Mouse (Mus musculus) gastrocnemius, postnatal 4 days (tissue): ENCODE data around the gene Vti1a. TPM values are rescaled to one million over a fixed set of nuclear protein-coding genes. Genes with fewer than 3 reads are reported as not detected.

Source experiments
- DNase-seq, 2 experiments: peaks; one replicate each; pipeline ENCODE4 v3.0.0; 2021 to 2022; ENCODE audit warnings: low spot score in 2 of 2, mixed read lengths in 2 of 2
- total RNA-seq, 2 experiments: library from RNA; stranded (reverse); gene quantifications; 2 replicates each; pipeline ENCODE4 v1.2.3; 2021

The Vti1a gene
- total RNA-seq, 2 experiments from 2014 or later = 18.5 to 21.4 TPM

- no peak for DNase-seq
Observed at GRCm38 (mm10) chr19:55377465-55377864, 61.4 kb downstream of the Vti1a start.

- DNase-seq = no peak
Observed at GRCm38 (mm10) chr19:55378884-55379283, 62.8 kb downstream of the Vti1a start.

DNA sequence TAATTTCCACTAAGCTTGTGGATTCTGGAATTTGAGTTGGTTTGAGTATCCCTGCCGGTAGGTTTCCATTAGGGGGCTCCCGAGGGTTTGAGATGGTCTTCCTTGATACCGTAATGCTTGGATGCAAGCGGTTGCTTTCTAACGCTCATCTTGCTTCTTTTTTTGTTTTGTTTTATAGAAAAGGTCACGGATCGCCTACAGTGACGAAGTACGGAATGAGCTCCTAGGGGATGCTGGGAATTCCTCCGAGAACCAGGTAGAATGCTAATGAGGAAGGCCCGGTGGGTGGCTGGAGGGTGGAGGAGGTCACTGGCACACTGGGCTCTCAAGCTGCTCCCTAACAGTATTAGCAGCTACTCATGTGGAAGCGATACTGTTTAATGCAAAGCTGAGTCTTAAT is 64.7 kb downstream of the Vti1a start:
- DNase-seq = no peak

DNA sequence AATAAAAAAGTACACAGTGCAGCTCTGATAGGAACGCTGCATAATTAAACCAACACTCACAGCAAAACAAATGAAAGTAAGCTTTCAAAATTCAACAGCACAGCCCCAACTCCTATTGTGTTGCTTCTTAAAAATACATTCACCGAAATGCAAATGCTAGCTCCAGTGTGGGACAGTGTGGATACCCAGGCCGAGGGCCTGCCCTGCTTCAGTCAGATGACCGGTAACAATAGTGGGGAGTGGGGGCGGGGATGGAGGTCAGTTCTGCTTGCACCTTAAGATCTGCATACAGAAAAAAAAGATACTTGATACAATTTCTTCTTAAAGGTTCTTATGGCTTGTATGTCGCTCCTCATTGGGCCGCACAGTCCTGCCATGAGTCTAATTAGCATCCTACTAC is 65.2 kb downstream of the Vti1a start:
- no peak for DNase-seq

DNA sequence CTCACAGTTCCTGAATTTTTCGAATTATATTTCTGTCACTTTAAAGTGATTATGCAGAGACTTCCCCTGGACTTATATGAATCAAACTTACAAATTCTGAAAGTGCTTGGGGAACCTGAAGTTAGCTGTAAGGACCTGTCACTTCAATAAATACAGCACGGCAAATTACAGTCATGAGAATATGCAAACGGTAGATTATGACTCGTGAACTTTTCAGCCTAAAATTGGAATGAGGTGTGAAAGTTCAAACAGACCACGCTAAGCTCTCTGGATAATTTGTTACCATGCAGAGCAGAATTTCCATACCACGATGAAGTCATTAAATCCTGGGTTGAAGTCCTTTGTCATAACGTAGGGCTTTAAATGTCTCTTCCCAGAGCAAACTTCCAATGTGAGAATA is 66.7 kb downstream of the Vti1a start:
- no peak for DNase-seq

GRCm38 (mm10) chr19:55384634-55385033 is 68.5 kb downstream of the Vti1a start:
- no peak for DNase-seq

DNA sequence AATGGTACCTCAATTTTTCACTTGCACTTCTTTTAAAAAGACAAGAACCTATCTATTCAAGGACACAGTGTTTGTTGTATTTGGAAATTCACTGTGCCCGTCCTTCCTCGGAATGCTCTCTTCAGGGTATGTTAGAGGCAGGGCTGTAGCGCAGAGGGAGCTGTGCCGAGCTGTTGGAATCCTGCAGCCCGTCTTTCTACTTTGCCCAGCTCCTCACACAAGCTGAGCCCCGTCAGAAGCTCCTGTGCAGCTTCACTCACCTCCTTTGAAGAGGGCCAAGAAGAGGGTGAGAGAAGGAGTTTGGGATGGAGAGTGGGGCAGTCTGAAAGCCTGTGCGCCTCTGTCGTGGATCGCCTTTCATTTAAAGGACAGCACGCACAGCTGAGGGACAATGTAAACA is 72.9 kb downstream of the Vti1a start:
- no peak for DNase-seq

- DNase-seq = no peak
Observed at GRCm38 (mm10) chr19:55390323-55390722, 74.2 kb downstream of the Vti1a start.

DNA sequence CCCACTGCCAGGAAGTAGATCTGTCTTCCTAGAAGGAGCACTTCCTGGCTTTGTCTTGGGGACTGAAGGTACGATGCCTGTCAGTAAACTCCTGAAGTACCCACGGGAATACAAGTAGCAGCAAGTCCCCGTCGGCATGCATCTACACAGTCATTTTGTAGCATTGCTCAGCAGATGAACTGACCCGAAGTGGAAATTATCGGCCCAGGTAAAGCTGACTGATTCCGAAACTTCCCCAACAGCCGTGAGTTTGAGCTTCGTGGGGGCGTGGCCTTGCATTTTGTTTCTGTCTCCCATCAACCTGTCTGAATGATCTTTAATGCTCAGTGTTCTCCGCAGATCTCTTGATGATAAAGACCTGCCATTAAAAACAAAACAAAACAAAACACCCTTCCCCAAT is 85.5 kb downstream of the Vti1a start:
- DNase-seq = no peak

DNA sequence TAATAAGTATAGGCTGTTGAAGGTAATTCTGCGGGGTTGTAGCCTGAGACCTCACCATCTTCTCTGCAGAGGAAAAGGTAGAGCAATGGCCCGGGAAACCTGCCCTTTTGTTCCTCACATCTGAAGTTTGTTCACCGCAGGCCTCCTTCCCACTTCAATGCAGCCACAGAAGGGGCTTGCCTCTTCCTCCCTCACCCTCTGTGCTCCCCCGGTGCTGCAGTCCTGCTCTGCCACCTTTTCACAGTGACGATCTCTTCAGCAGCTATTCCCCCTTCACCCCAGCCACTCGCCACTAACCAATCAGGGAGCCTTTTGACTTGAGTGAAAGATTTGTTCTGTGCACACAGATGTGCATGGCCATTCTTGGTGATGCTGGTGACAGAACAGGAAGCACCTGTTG is 92.4 kb downstream of the Vti1a start:
- no peak for DNase-seq

DNA sequence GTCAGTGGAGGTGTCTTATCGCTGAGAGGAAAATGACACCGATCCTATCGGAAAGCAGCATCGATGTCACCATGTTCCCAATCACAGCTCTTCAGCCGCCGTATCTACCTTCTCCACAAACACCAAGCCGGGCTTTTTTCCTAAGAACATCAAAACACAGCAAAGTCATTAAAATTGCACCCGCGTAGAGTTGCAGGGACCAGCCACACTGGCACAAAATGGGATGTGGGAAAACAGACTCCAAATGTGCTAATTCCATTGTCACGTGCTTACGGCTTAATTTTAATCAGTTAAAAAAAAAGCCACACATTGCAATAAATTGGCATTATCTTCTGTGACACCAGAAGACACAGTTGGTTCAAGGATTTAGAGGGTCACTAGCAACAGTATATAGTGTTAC is 95.3 kb downstream of the Vti1a start:
- no peak for DNase-seq

GRCm38 (mm10) chr19:55411894-55412293 is 95.8 kb downstream of the Vti1a start:
- DNase-seq = no peak

DNA sequence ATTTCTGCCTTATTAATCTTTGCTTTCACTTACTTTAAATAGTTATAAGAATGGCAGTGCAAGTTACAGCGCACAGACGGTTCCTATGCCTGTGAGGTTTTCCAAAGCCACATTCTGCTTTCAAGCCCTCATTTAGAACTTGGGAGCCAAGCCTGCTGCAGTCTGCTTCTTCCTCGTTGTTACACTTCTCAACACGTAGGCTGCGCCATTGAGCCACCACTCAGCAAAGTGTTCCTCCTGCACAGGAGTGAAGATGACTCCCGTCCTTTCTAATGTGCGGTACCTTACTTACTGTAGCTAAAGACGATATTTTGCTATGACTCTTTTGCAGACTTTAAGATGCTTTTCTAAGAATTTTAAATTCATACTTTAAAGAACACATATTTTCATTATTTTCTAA is 98.0 kb downstream of the Vti1a start:
- DNase-seq = peak in 1 of 2 experiments; percentile 52

- DNase-seq = no peak
Observed at GRCm38 (mm10) chr19:55418756-55419155, 102.7 kb downstream of the Vti1a start.

DNA sequence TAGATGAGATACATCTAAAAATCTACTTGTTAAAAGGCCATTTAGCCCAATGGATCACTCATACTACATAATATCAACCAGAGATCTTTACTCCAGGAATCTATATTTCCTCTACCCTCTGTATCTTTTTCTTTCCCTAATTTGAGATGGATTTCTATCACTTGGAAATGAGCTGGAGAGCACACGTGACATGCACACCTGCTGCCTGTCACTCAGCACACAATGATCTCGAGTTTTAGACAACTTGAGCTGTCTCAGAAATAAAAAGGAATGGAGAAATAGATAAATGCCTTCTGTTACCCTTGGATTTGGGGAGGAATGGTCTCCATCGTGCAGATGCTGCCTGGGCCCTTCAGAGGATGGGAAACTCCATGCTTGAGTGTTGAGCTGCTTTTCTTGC is 103.9 kb downstream of the Vti1a start:
- DNase-seq = no peak

DNA sequence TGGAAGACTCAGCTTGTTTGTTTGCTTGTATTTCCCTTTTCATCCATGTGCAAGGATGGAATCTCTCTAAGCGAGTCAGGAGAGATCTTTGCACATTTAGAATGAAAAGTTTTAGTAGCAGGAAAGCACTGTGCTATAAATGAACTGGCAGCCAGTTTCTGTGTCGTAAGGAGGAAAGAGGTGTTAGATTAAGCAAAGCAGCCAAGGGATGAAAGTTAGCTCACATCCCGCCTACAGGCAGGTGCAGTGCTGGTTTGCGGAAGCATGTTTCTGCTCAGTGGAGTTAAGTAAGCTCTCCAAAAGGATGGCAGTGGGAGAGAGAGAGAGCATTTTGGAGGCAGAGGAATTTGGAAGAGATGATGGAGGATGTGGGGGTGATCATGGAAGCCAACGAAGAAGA is 105.7 kb downstream of the Vti1a start:
- DNase-seq = no peak

DNA sequence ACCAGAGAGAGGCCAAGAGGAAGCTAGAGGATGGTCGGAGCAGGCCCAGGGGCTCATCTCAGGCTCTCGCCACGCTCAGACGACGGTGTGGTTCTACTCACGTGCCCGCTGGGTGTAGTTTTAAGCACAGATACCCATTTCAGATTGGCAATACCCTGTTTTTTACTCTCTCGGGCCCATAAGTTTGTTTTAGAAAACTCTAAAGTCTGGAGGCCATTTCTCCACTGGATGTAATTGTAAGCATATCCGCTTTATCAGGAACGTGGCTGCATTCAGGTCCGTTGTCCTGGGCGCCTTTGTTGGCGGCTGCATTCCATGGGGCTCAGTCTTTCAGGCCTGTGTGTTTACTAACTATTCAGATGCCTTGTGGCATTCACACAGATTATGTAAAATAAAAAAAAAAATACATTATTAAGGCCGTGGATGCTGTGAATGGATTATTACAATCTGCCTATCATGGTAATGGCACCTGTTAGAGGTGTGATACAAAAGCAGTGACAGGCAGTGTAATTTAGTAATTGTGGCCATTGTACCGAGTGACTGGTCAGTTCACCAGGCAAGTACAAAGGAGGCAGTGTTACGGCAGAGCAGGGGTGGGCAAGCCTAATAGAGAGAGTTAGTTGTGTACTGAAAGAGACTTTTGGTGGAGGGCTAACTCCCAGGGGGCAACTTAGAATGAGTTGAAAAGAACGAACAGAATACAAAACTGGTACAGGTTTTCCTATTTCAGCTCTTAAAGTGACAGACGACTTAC is 106.4 kb downstream of the Vti1a start:
- DNase-seq = no peak

GRCm38 (mm10) chr19:55423065-55423716 is 107.1 kb downstream of the Vti1a start:
- no peak for DNase-seq

DNA sequence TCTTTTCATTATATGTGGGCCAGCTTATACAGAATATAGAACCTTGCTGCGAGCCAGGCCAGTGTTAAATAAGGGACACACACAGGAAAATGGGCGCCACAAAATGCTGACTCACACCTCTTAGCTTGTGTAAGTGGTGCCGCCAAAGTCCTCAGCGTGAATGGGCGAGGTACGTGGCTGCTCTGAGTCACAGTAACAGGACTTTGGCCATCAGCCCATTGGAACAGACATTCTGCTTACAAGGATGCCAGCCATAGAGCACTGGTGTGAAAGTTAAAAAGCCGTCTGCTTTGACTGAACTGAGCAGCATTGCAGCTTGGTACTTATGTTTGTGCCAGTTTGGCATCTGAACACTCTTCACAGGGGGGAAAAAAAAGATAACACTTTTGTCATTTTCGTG is 107.9 kb downstream of the Vti1a start:
- peak in 1 of 2 experiments; percentile 49 for DNase-seq

DNA sequence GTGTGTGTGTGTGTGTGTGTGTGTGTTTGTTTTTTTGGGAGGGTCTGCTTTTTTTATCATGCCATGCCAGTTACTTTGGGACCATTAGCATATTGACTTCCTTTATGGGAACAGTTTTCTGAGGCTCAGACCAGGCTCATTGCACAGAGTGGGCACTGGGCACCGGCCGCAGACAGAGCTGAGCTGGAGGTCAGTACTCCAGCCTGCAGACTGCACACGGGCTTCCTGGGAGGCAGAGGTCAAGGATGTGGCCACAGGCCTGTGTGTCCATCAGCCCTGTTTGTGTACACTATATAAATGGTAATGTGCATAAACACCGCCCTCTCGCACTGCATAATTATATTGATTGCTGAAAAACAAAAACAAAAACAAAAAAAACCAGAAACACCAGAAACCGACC is 108.4 kb downstream of the Vti1a start:
- DNase-seq = no peak

DNA sequence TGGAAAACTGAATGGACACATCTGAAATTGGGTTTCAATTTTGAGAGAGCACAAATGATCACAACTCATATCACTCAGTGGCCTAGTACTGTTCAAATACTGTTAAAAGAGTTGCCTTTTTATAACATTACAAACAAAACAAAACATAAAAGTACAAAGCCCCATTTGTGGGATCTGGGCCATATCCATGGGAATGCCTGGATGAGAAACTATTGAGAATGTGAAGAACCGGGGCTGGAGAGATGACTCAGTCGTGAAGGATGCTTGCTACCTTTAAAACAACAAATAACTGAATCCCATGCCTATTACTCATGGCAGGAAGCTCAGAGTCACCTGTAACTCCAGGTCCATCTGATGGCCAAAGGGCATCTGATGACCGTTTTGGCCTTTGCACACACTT is 124.2 kb downstream of the Vti1a start:
- DNase-seq = no peak

DNA sequence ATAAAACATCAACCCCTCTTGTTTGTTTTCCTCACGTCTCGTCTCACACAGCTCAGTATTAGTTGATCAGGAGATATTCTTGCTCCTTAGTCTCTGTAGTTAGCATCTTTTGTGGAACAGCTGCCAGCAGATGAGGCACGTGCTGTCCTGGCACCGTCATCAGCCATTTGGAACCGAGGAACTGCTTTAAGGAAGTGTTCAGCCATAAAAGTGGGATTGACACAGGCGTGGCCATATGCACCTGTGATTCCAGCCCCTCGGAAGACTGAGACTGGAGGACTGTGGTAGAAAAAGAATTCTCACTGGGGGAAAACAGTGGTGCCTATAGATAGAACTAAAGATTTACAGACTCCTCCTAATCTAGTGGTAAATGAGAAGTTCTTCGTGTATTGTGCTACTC is 127.5 kb downstream of the Vti1a start:
- DNase-seq = no peak

GRCm38 (mm10) chr19:55449084-55449483 is 133.0 kb downstream of the Vti1a start:
- no peak for DNase-seq
